Mouse (Mus musculus): ENCODE data around the gene Crlf1.

Gene Crlf1

DNA sequence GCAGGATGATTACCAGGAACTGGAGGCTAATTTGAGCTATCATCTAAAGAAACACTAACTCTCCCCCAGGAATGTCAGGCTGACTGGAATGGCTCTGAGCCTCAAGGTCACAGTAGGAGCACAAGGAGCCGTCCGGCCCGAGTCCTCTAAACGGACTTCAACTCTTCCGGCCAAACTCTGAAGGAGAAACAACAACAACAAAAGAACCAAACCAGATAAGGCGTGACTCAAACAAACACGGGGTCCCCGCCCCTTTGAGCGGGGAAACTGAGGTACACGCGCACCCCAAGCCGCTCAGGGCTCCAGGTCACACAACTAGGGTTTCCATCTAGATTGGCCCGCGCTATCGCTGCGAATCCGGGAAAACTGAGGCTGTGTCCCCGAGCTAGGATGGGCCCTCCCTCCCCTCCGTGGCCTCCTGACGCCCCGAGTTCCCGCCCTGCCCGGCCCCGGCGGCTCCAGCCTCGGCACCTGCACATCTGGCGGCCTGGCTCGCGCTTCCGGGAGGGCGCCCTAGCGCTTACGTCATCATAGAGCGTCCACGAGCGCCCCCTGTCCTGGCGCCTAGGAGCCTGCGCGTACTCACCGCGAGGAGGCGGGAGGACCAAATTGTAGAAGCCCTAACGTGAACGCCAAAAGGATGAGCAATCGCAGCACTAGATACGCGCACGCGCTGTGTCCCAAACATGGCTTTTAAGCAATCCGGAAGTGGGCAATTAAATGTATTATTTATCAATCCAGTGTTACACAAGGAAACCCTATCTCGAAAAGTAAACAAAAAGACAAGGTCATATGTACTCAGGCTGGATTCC is 29.8 kb downstream of the Crlf1 start:
- peak; percentile 94 to 95 for DNase-seq (ENCODE audit: low spot score in 2 of 2)

DNA sequence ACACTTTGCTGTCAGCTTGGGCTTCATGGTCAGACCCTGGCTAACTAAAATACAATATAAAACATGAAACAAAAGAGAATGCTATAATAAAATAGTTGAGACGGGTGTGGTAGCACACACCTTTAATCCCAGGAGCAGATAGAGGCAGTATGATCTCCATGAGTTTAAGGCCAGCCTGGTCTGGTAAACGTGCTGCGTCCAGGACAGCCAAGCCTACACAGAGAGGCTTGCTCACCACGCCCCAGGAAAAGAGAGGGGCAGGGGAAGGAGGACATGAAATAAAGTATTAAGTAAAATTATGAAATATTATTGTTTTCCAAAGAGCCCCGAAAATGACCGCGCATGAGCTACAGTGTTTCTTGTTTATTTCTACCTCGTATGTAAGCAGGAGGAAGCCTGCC is 34.2 kb downstream of the Crlf1 start:
- no peak for DNase-seq (ENCODE audit: low spot score in 2 of 2)

DNA sequence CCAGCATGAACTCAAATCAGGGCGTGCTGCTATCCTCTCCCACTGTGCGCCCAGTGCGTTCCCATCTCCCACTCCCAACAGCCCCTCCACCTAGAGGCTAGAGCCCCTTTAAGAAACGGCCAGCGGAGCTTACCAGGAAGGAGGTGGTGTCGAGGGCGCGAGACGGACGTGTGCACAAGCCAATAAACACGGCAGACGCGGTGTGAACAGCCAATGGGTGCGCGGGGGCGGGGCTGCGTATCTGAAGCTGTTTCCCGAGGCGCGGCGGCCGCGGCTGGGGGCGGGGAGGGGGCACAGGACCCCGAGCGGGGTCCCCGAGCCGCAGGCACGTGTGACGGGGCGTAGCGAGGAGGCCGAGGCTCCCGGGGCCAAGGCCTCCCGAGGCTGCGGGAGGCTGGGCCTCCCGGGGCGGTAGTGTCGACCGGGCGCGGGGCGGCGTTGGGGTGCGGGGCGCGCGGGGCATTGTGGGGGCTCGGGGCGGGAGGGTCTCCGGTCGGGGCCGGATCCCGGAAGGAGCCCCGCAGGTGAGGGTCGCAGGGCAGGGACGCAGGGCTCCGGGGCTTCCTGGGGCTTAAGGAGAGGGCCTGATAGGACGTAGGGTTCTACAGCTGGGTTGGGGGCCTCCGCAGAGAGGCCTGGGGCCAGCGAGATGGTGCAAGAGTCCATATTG is 34.7 kb downstream of the Crlf1 start, which contains the start of the genes Fkbp8 and Kxd1:
Fkbp8 (plus strand) TSS at position 213 of the 670 bp plus-strand sequence.
Kxd1 (minus strand) TSS at position 445 of the 670 bp plus-strand sequence.
- peak; percentile 96 to 97 for DNase-seq (ENCODE audit: low spot score in 2 of 2)

DNA sequence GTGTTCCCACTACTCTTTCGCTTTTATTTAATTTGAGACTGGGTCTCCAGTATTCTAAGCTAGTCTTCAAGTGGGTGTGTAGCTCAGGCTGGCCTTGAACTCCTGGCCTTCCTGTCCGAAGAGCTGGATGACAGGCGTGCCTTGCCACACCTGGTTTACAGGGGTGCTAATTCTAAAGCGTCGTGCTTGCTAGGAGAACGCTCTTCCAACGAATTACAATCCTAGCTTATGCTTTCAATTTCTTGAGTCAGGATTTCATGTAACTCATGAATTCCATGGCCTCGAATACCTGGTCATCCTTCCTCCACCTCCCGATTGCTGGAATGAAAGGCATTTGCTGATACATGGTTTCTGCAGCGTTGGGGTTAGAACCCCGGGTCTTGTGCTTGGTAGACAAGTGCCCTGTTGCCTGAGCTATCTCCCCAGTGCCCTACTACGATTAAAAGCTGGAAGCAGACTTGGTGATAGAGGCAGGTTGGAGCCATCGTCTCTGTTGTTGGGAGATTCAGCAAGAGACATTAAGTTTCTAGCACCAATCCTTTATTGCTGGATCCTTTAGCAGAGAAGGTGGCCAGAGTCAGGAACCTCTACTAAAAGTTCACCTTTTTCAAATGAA is 35.3 kb downstream of the Crlf1 start:
- no peak for DNase-seq (ENCODE audit: low spot score in 2 of 2)

DNA sequence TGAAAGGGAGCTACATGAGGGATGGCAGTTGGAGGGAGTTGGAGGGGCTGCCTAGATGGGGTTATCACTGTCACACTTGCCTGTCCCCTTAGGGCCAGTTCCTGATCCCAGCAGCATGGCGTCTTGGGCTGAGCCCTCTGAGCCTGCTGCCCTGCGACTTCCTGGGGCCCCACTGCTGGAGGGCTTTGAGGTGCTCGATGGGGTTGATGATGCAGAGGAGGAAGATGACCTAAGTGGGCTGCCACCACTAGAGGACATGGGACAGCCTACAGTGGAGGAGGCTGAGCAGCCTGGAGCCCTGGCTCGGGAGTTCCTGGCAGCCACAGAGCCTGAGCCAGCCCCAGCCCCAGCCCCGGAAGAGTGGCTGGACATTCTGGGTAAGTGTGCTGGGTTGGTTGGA is 36.3 kb downstream of the Crlf1 start:
- no peak for DNase-seq (ENCODE audit: low spot score in 2 of 2)

DNA sequence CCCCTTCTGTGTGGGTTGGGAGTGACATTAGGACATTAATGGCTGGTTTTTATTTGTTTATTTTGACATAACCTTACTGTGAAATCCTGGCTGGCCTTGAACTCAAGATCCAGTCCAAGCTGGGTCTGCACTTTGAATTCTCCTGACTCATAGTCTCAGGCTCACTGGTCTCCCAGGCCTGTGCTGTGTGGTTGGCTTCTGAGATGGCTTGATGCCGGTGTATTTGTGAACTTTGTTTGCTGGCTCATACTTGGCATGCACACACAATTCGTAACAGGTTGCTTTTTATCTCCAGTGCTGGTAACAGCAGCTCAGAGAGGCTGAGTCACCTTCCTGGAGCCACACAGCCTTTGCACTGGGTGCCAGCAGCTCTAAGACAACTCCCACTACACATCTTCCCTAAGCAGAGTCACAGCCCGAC is 36.8 kb downstream of the Crlf1 start:
- no peak for DNase-seq (ENCODE audit: low spot score in 2 of 2)

DNA sequence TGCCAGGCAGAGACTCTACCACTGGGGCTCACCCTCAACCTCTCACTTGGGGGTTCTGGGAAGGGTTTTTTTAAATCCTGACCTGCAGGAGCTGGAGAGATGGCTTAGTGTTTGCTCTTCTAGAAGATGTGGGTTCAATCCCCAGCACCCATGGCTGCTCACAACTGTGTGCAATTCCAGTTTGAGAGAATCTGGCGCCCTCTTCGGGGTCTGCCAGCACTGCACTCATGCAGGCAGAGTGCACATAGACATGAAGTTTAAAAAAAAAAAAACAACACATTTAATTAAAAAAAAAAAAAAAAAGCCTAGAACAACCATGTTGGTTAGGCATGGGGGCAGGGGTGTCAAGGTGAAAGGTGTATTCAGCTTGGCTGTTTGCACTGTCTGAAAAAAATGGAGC is 37.4 kb downstream of the Crlf1 start:
- DNase-seq (ENCODE audit: low spot score in 2 of 2) = no peak

DNA sequence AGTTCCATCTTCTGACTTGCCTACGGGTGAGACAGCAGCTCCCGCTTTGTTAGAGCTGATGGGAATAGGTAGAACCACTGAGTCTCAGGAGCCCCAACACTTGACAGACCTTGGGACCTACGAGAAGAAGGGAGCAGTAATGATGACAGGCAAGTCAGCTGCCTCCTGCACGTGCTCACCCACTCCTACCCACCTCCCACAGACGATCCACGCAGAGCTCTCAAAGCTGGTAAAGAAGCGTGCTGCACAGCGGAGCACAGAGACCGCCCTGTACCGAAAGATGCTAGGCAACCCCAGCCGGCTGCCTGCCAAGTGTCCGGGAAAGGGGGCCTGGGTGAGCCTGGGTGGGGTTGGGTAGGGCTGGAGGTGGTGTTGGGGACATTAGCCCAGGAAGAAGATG is 41.3 kb downstream of the Crlf1 start:
- DNase-seq (ENCODE audit: low spot score in 2 of 2) = peak in 1 of 2 experiments; percentile 51

DNA sequence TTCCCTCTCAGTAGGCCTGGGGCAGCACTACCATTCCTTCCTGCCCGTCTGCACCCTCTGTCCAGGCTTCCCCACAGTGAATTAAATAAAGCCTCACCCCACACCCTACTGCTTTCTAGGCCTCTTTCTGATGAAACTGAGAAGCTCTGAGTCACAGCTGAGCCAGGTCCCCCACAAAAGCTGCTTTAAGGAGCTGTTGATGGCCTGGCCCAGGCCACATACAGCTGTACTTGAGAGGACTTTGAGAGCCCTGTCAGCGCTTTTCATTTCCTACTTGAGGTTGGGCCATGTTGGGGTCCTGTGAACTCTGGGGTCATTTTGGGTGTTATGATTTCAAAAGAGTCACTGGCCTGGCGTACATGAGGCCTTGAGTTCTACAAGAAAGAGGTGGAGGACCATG is 42.3 kb downstream of the Crlf1 start:
- no peak for DNase-seq (ENCODE audit: low spot score in 2 of 2)

DNA sequence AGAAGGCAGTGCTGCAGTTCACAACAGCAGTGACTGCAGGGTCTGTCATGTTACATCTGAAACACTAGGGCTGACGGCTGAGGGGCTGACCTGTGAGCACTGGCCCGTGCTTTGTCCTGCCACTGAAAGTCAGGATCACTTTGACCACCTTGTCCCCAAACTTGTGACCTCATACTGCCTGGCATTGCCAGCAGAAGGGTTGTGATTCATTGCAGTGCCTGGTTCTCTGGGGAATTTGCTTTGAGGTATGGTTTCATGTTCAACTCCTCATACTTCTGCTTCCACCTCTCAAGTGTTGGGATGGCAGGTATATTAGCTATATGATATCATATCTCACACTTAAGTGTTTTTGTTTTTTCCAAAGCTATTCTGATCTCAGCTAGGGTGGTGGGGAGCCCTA is 42.7 kb downstream of the Crlf1 start:
- DNase-seq (ENCODE audit: low spot score in 2 of 2) = no peak

DNA sequence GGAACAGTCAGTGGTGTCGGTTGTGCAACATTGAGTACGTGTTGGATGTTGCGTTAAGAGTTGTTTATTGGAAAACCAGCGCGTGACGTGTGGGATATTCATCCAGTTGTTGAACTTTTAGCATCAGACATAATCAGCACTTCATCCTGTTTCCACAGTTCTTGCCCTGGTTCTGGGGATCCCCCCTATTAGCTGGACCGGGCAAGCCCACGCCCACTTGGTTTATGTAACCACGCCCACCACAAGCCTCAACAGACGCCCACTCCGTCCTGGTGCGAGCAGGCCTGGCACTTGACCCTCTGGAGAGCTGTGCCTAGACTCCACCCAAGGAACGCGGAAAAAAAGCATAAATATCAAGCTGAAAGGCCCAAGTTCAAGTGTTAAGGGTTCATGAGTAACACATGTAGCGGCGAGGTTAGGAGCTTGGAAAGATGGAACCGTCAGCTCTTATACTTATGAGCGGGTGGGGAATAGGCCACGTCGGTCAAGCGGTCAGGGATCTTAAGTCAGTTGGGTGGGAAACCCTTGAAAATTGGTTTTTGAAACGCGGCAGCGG is 45.1 kb downstream of the Crlf1 start:
- DNase-seq (ENCODE audit: low spot score in 2 of 2) = peak; percentile 72 to 76

DNA sequence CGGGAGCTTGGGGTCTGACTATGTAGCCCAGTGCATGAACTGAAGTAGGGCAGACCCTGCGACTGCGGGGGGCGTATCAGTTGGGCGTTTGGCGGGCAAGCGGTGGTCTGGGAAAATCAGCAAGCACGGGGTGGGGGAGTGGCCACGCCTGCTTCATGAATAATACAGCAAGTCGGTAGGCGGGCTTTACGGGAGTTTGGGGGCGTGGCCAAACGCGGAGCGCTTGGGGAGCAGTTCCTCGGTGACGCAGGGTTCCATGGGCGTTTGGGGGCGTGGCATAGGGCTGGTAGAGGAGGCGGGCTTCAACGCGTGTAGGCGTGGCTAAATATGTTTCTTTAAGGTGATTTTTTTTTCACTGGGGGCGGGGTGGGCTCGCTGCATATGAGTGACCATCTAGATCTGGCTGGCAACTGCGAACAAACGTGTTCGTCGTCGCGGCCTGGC is 45.7 kb downstream of the Crlf1 start:
- peak; percentile 99 to 100 for DNase-seq (ENCODE audit: low spot score in 2 of 2)

DNA sequence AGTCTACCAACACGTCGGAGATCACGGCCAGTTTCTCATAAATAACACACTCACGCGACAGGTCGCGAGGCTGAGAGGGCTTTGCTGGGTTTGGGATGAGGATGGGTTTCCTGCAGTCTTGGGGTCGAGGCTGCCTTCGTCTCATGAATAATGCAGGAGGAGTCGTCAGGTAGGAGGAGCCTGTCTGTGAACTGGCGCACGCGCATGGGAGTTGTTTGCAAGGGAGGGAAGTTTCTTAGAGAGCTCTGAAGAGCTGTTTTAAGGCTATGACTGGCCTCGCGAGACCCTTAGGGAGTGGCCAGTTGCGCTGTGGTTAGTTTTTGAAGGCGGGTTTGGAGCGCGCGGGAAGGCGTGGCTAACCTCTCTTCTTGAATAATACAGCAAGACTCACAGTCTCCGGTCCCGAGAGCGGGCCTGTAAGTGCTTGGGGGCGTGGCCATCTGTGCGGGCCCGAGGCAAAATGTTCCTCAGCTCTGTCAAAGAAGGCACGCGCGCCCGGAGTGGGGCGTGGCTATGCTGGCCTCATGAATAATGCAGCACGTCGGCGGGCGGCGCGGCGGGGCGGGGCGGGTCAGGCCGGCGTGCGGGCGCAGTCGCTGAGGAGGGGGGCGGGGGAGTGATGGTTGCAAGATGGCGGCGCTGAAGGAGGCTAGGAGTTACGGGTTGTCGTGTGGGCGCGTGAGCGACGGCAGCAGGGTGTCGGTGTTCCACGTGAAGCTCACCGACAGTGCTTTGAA is 46.3 kb downstream of the Crlf1 start, which contains the start of gene Ell:
Ell (plus strand) TSS at position 381 of the 737 bp plus-strand sequence.
- DNase-seq (ENCODE audit: low spot score in 2 of 2) = peak; percentile 99

DNA sequence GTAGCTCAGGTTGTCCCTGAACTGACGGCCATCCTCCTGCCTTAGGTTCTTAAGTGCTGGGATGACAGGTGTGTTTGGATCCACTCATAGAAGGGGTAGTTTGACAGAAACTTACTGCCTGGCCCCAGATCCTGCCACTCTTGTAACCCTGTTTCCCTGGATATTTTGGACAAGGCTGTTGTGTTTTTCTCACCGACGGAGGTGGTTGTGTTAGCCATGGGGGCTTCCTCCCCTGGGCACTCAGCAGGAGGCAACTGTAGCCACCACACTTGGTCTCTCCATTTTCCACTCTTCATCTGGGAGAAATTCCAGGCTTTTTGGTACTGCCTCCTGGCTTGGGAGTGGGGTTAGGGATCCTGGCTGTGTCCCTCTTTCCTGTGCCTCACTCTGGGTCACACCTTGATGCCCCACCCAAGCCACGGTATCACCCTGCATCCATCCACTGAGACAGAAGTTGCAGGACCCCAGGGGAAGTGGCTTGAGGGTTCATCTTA is 47.1 kb downstream of the Crlf1 start:
- DNase-seq (ENCODE audit: low spot score in 2 of 2) = no peak

DNA sequence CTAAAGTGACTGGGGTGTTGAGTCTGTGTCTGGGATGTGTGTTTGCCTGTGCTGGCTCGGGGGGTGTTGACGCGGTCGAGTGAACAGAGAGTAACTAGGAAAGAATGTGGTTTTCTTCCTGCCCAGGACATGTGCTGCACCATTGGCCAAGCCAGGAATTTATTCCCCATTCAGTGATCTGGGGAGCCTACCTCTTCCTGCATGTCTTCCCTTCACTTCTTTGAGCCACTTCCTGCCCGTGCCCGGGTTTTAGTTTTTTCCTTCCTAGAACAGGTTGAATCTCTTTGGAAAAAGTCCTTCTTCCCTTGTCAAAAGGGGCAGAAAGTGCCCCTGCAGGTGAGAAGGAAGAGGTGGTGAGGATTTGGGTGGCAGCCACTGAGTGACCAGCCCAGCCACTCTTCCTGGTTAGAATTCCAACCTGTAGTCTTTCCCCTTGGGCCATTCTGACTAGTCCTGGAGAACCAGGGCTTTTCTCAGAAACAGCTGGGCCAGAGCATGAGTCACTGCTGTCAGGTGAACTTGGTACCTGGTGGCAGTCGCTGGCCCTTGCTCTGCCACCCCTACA is 47.6 kb downstream of the Crlf1 start:
- no peak for DNase-seq (ENCODE audit: low spot score in 2 of 2)

DNA sequence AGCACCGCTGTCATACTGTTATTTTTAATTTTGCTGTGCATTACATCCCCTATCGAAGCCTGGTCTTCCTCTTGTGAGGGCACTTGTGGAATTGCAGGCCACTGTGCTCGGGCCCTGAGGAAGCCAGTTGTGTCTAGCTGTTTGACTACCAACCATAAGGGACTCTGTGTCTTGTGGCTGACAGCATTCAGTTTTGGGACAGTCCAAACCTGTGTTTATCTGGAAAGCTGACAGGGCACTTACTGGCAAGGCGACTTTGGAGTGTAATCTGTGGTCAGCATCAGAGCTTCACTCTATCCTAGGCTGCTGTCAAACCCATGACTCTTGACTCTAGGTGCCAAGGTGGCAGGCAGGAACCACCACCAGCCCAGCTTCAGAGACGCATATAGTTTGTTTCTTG is 48.1 kb downstream of the Crlf1 start:
- DNase-seq (ENCODE audit: low spot score in 2 of 2) = no peak

DNA sequence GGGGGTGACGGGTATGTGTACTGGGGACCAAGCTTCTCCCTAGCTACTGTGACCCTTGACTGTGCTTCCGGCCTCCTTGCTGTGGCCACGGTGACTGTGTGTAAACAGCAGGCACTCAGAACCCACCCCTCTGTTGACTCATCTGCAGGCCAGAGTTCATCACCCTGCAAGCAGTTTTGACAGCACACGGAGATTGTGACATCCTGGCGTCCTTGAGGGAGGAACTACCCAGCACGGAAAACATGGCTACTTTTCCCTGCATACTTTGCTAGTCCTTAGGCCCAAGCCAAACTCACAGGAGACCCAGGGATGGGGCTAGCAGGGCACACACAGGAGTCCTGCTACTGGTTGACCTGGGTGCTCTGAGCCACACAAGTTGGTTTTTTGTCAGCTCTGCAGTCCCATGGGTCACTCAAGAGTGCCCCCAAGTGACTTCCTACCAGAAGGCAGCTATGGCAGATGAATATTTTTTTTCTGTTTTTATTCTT is 51.3 kb downstream of the Crlf1 start:
- DNase-seq (ENCODE audit: low spot score in 2 of 2) = no peak

DNA sequence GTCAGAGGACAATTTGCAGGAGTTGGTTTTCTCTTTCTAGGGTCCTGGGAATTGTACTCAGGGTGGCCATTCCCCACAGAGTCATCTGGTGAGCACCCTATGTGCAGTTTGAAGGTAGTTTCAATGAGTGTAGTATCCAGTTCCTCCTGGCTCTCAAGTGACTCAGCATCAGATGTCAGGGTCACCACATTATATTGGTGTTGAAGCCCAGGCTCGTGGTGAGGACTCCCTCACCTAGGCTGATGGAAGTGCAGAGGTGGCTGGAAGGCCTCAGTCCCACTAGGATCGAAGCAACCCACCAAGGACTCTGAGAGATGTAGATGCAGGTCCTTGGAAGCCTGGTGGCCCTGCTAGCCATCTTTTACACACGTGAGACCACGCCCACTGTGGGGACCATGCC is 53.5 kb downstream of the Crlf1 start:
- no peak for DNase-seq (ENCODE audit: low spot score in 2 of 2)

DNA sequence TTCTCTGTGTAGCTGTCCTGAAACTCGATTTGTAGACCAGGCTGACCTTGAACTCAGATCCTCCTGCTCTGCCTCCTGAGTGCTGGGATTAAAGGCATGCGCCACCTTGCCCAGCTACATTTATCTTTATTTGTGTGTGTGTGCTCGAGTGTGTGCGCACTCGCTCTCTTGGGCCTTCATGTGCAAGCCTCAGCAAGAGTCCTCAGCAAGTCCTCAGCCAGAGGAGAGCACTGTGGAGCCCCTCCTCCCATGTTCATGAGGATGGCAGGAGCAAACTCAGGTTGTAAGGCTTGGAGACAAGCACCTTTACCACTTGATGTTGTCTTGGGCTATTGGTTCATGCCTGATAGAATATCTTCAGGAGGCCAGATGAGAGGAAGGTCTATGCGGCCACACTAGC is 54.8 kb downstream of the Crlf1 start:
- DNase-seq (ENCODE audit: low spot score in 2 of 2) = no peak

DNA sequence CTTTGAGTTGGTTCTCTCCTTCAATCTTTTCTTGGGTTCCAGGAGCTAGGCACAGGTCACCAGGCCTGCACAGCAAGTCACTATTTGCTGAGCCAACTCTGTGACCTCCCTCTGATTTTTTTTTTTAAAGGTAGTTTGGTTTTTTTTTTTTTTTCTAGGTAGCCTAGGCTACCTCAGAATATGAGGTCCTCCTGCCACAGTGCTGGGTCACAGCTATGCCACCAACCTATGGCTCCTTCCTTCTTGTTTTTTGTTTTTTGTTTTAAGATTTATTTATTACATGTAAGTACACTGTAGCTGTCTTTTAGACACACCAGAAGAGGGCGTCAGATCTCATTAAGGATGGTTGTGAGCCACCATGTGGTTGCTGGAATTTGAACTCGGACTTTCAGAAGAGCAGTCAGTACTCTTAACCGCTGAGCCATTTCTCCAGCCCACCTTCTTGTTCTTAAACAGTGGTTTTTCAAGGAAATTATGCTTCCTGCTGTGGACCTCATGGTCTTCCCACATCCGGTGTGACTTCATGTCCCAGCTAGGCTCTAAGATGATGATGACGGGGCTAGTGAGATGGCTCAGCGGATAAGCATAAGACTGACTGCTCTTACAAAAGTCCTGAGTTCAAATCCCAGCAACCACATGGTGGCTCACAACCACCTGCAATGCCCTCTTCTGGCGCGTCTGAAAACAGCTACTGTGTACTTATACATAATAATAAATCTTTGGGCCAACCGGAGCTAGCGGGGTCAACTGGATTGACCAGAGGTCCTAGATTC is 56.6 kb downstream of the Crlf1 start:
- no peak for DNase-seq (ENCODE audit: low spot score in 2 of 2)

Data from urinary bladder, postnatal 4 days (tissue).